Mouse (Mus musculus) kidney, embryonic 14.5 days (tissue): Measurements from ENCODE around the gene Spry2. TPM values are rescaled to one million over a fixed set of nuclear protein-coding genes. Genes with fewer than 3 reads are reported as not detected.

Experiments
- ATAC-seq: fragments of 200-750 bp; cut with Nextera tagmentation; 2 replicates; pipeline ENCODE4 v1.8.0; 2017; ENCODE audit warnings: moderate number of reproducible peaks, mild to moderate bottlenecking, moderate TSS enrichment, moderate library complexity; ENCODE audit not compliant: low FRiP score, low TSS enrichment
- H3K27ac ChIP-seq: fragments of 300-500 bp; sonication (generic); 2 replicates; pipeline ENCODE4 v1.5.1; 2014; ENCODE audit warnings: low read depth, mild to moderate bottlenecking, low read length, moderate library complexity, mixed read lengths
- H3K27me3 ChIP-seq: fragments of 300-500 bp; sonication (generic); 2 replicates; pipeline ENCODE4 v1.6.1; 2014; ENCODE audit warnings: mild to moderate bottlenecking, low read length; ENCODE audit not compliant: control insufficient read depth, insufficient read depth
- H3K36me3 ChIP-seq: fragments of 300-500 bp; sonication (generic); 2 replicates; pipeline ENCODE4 v1.6.1; 2014; ENCODE audit warnings: low read length, mixed read lengths; ENCODE audit not compliant: control insufficient read depth, insufficient read depth
- H3K4me1 ChIP-seq: fragments of 300-500 bp; sonication (generic); 2 replicates; pipeline ENCODE4 v1.6.1; 2014; ENCODE audit warnings: low read length, mixed read lengths; ENCODE audit not compliant: control insufficient read depth, insufficient read depth
- H3K4me2 ChIP-seq: fragments of 300-500 bp; sonication (generic); replicated peaks from 2 replicates; pipeline ENCODE4 v1.6.1; 2014; ENCODE audit warnings: low read depth, mild to moderate bottlenecking, low read length
- H3K4me3 ChIP-seq: fragments of 300-500 bp; sonication (generic); 2 replicates; pipeline ENCODE4 v1.5.1; 2014; ENCODE audit warnings: mild to moderate bottlenecking, low read length
- H3K9ac ChIP-seq: fragments of 300-500 bp; sonication (generic); 2 replicates; pipeline ENCODE4 v1.6.1; 2014; ENCODE audit warnings: low read depth, mild to moderate bottlenecking, low read length, moderate library complexity
- H3K9me3 ChIP-seq: fragments of 300-500 bp; sonication (generic); 2 replicates; pipeline ENCODE4 v1.6.1; 2016; ENCODE audit warnings: low read length; ENCODE audit not compliant: control insufficient read depth
- WGBS: fragments of 180-500 bp; shearing (Covaris S2); extraction: QIAGEN DNeasy Blood & Tissue Kit; methylation state at CpG from one replicate; pipeline ENCODE4 v1.1.7; 2014; 5-methylcytosine and 5-hydroxymethylcytosine counted together
- polyA plus RNA-seq: library from polyadenylated mRNA; unstranded; fragments of >200 nt; fragmentation: Nextera tagmentation; extraction: Ambion mirVana; gene quantifications from 2 replicates; pipeline ENCODE4 v1.2.1, GENCODE M21; 2014

Gene Spry2
- polyA plus RNA-seq, 1 experiment from 2014 or later, result 56.3 TPM

- ATAC-seq, result no peak
- Histone ChIP-seq H3K9me3 (no peaks in the 10 kb centered on the region), H3K27me3 (no peaks in the 10 kb centered on the region), H3K9ac (no peak overlapping the region), H3K4me2 (no peak overlapping the region), H3K4me3 (no peak overlapping the region), H3K4me1 (no peaks in the 10 kb centered on the region), H3K36me3 (no peaks in the 10 kb centered on the region), H3K27ac (no peak overlapping the region)
- WGBS, result 47% methylated on average over 2 of the region's 2 CpGs
Observed at GRCm38 (mm10) chr14:105859876-105860275, 36.7 kb downstream of the Spry2 start.

GRCm38 (mm10) chr14:105859368-105859767 is 37.3 kb downstream of the Spry2 start:
- no peaks in the 10 kb centered on the region for H3K36me3 ChIP-seq
- H3K27ac ChIP-seq, result no peak overlapping the region
- no peak overlapping the region for H3K4me3 ChIP-seq
- WGBS, result 24% methylated on average over 4 of the region's 4 CpGs
- no peaks in the 10 kb centered on the region for H3K9me3 ChIP-seq
- no peak overlapping the region for H3K4me2 ChIP-seq
- ATAC-seq, result peak; percentile 68; the same call in 1 of the 2 replicates
- no peaks in the 10 kb centered on the region for H3K4me1 ChIP-seq
- H3K9ac ChIP-seq, result no peak overlapping the region
- H3K27me3 ChIP-seq, result no peaks in the 10 kb centered on the region

- no peaks in the 10 kb centered on the region for H3K9me3 ChIP-seq
- no peaks in the 10 kb centered on the region for H3K36me3 ChIP-seq
- H3K27ac ChIP-seq, result no peak overlapping the region
- no peak overlapping the region for H3K4me2 ChIP-seq
- H3K27me3 ChIP-seq, result no peaks in the 10 kb centered on the region
- 40% methylated on average over 5 of the region's 5 CpGs for WGBS
- no peaks in the 10 kb centered on the region for H3K4me1 ChIP-seq
- H3K4me3 ChIP-seq, result no peak overlapping the region
- ATAC-seq, result no peak
- H3K9ac ChIP-seq, result no peak overlapping the region
Observed at GRCm38 (mm10) chr14:105858935-105859334, 37.7 kb downstream of the Spry2 start.

GRCm38 (mm10) chr14:105851359-105852067 is 45.1 kb downstream of the Spry2 start:
- Histone ChIP-seq H3K27ac (peak overlapping the region; percentile 53; the same call in 1 of the 2 replicates), H3K4me1 (no peaks in the 10 kb centered on the region), H3K36me3 (no peaks in the 10 kb centered on the region), H3K4me3 (no peak overlapping the region), H3K9me3 (no peaks in the 10 kb centered on the region), H3K9ac (no peak overlapping the region), H3K27me3 (no peaks in the 10 kb centered on the region), H3K4me2 (no peak overlapping the region)
- peak; percentile 78 for ATAC-seq
- 31% methylated on average over 7 of the region's 7 CpGs for WGBS

Other genes with a start within 250 kb of the Spry2 start
- not detected in 2 replicates for gene Trim52, start 209.4 kb upstream of the Spry2 start, polyA plus RNA-seq